Mouse (Mus musculus) neural tube, embryonic 13.5 days (tissue): ENCODE measurements around the gene Chmp2a. TPM values are rescaled to one million over a fixed set of nuclear protein-coding genes. Genes with fewer than 3 reads are reported as not detected.

Experiments
- ATAC-seq: fragments of 200-750 bp; cut with Nextera tagmentation; 2 replicates; pipeline ENCODE4 v1.8.0; 2017; ENCODE audit warnings: low read depth, mild to moderate bottlenecking, moderate TSS enrichment, moderate library complexity
- H3K27ac ChIP-seq: fragments of 300-500 bp; sonication (generic); replicated peaks from 2 replicates; pipeline ENCODE4 v1.5.1; 2015; ENCODE audit warnings: moderate library complexity, mild to moderate bottlenecking, inconsistent platforms
- H3K27me3 ChIP-seq: fragments of 300-500 bp; sonication (generic); 2 replicates; pipeline ENCODE4 v1.6.1; 2015; ENCODE audit warnings: mild to moderate bottlenecking, inconsistent platforms
- H3K36me3 ChIP-seq: fragments of 300-500 bp; sonication (generic); 2 replicates; pipeline ENCODE4 v1.6.1; 2015; ENCODE audit warnings: mild to moderate bottlenecking, inconsistent platforms
- H3K4me1 ChIP-seq: fragments of 300-500 bp; sonication (generic); replicated peaks from 2 replicates; pipeline ENCODE4 v1.6.1; 2015; ENCODE audit warnings: inconsistent platforms
- H3K4me2 ChIP-seq: fragments of 300-500 bp; sonication (generic); 2 replicates; pipeline ENCODE4 v1.6.1; 2015; ENCODE audit warnings: inconsistent platforms, mild to moderate bottlenecking, moderate library complexity
- H3K4me3 ChIP-seq: fragments of 300-500 bp; sonication (generic); 2 replicates; pipeline ENCODE4 v1.5.1; 2015; ENCODE audit warnings: mild to moderate bottlenecking, inconsistent platforms
- H3K9ac ChIP-seq: fragments of 300-500 bp; sonication (generic); 2 replicates; pipeline ENCODE4 v1.6.1; 2015; ENCODE audit warnings: moderate library complexity, mild to moderate bottlenecking, inconsistent platforms
- H3K9me3 ChIP-seq: fragments of 300-500 bp; sonication (generic); 2 replicates; pipeline ENCODE4 v1.6.1; 2016; ENCODE audit warnings: inconsistent platforms
- WGBS: fragments of 180-500 bp; shearing (Covaris S2); methylation state at CpG from one replicate; pipeline ENCODE4 v1.1.7; 2015; 5-methylcytosine and 5-hydroxymethylcytosine counted together
- polyA plus RNA-seq: library from polyadenylated mRNA; unstranded; fragments of >200 nt; fragmentation: Nextera tagmentation; extraction: Ambion mirVana; gene quantifications from 2 replicates; pipeline ENCODE4 v1.2.1, GENCODE M21; 2015

Chmp2a gene
- polyA plus RNA-seq, 1 experiment from 2014 or later = 189 TPM

GRCm38 (mm10) chr7:13010005-13010908 is 24.4 kb downstream of the Chmp2a start, which contains the start of gene Zbtb45:
Gene Zbtb45 (minus strand): TSS chr7:13010034.
- Histone ChIP-seq H3K27me3 (peaks cover 9% of the 10 kb centered on the region), H3K9ac (peak within 1 kb of the TSS; percentile 81), H3K9me3 (no peaks in the 10 kb centered on the region), H3K4me2 (peak within 1 kb of the TSS; percentile 86), H3K4me1 (peaks cover 39% of the 10 kb centered on the region), H3K4me3 (peak within 1 kb of the TSS; percentile 74), H3K36me3 (peaks cover 24% of the 10 kb centered on the region), H3K27ac (peak within 1 kb of the TSS; percentile 96)
- no peak for ATAC-seq
- WGBS = 4% methylated on average over 26 of the region's 26 CpGs

GRCm38 (mm10) chr7:13009143-13010004 is 25.2 kb downstream of the Chmp2a start:
- Histone ChIP-seq H3K9ac (peak overlapping the region; percentile 81), H3K36me3 (peaks cover 31% of the 10 kb centered on the region), H3K4me2 (peak overlapping the region; percentile 86), H3K4me1 (peaks cover 39% of the 10 kb centered on the region), H3K4me3 (peak overlapping the region; percentile 74), H3K27ac (peak overlapping the region; percentile 96), H3K27me3 (peaks cover 9% of the 10 kb centered on the region), H3K9me3 (no peaks in the 10 kb centered on the region)
- WGBS = under 1% methylated on average over 42 of the region's 42 CpGs
- ATAC-seq = peak; percentile 88

- H3K27me3 ChIP-seq = peaks cover 9% of the 10 kb centered on the region
- peak overlapping the region; percentile 86 for H3K4me2 ChIP-seq
- H3K27ac ChIP-seq = 0 out of 2 replicates have a peak overlapping the region, but pooled peaks have one; percentile 33
- H3K4me3 ChIP-seq = peak overlapping the region; percentile 26
- H3K9me3 ChIP-seq = no peaks in the 10 kb centered on the region
- peaks cover 42% of the 10 kb centered on the region for H3K36me3 ChIP-seq
- 30% methylated on average over 57 of the region's 57 CpGs for WGBS
- no peak for ATAC-seq
- H3K4me1 ChIP-seq = peaks cover 39% of the 10 kb centered on the region
- peak overlapping the region; percentile 81 for H3K9ac ChIP-seq
These were observed 27.1 kb downstream of the Chmp2a start for GRCm38 (mm10) chr7:13007341-13008092.

DNA sequence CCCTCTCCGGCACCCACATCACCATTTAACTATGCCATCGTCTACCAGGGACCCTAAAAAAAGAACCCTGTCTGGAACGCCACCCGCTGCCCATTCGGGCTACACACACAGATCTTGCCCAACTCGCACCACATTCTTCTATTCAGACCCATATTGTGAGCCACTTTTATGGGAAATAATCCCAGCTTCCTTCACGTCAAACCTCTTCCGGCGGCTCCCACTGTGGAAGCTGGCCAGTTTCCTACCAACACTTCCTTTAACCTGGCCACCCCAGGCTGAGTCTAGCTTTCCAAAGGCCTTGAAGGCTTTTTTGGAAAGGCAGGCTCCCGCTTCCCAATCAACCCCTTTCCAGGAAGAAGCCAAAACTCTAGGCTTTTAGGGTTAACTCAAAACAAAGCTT is 28.1 kb downstream of the Chmp2a start:
- H3K9ac ChIP-seq = no peak overlapping the region
- peaks cover 9% of the 10 kb centered on the region for H3K27me3 ChIP-seq
- no peak overlapping the region for H3K27ac ChIP-seq
- no peaks in the 10 kb centered on the region for H3K9me3 ChIP-seq
- no peak for ATAC-seq
- peaks cover 42% of the 10 kb centered on the region for H3K36me3 ChIP-seq
- no peak overlapping the region for H3K4me2 ChIP-seq
- H3K4me1 ChIP-seq = peaks cover 39% of the 10 kb centered on the region
- 80% methylated on average over 10 of the region's 10 CpGs for WGBS
- no peak overlapping the region for H3K4me3 ChIP-seq

DNA sequence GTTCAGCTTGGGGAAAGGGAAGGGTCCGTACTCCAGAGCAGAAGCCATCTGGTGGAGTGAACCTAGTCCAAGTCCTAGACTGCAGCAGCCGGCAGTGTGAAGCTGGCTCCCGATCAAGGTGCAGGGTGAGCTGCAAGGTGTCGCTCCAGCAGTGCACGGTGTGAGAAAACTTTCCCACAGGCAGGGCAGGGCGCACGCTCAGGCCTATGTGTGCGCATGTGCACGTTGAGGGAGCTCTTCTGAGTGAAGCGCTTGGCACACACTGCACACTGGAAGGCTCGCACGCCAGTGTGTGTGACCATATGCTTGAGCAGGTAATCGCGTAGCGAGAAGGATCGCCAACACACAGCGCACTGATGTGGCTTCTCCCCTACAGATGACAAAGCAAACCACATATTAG is 28.6 kb downstream of the Chmp2a start:
- Histone ChIP-seq H3K27ac (no peak overlapping the region), H3K27me3 (peaks cover 9% of the 10 kb centered on the region), H3K9ac (no peak overlapping the region; the same call in 1 of the 2 replicates), H3K4me1 (peaks cover 39% of the 10 kb centered on the region), H3K9me3 (no peaks in the 10 kb centered on the region), H3K36me3 (peaks cover 42% of the 10 kb centered on the region), H3K4me2 (no peak overlapping the region), H3K4me3 (no peak overlapping the region)
- ATAC-seq = no peak
- 91% methylated on average over 17 of the region's 17 CpGs for WGBS

GRCm38 (mm10) chr7:13003380-13003779 is 31.2 kb downstream of the Chmp2a start:
- whole genome bisulfite sequencing = 75% methylated on average over 5 of the region's 5 CpGs
- H3K4me1 ChIP-seq = peaks cover 24% of the 10 kb centered on the region
- ATAC-seq = no peak
- H3K9ac ChIP-seq = no peak overlapping the region
- H3K4me2 ChIP-seq = no peak overlapping the region
- H3K9me3 ChIP-seq = no peaks in the 10 kb centered on the region
- peaks cover 42% of the 10 kb centered on the region for H3K36me3 ChIP-seq
- H3K4me3 ChIP-seq = no peak overlapping the region
- peaks cover 9% of the 10 kb centered on the region for H3K27me3 ChIP-seq
- no peak overlapping the region for H3K27ac ChIP-seq

DNA sequence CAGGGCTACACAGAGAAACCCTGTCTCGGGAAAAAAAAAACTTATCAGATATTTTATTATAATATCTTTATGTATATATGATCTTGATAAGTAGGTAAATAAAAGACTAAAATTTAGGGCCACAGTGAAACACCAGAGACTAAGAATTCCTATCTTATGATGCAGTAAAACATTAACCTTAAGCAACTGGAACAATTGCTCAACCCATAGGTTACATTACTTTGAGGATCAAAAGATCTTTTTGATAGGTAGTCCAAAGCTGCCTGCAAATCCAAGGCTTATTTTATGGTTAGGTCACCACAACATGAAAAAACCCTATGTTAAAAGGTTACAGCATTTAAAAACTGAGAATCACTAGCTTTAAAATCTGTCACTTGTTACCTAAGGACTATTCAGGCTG is 33.0 kb downstream of the Chmp2a start:
- ATAC-seq = no peak
- peaks cover 7% of the 10 kb centered on the region; the same call in 1 of the 2 replicates for H3K4me1 ChIP-seq
- WGBS = 59% methylated on average over 1 of the region's 1 CpGs
- H3K9me3 ChIP-seq = no peaks in the 10 kb centered on the region
- peaks cover 31% of the 10 kb centered on the region for H3K36me3 ChIP-seq
- no peaks in the 10 kb centered on the region for H3K27me3 ChIP-seq
- H3K4me2 ChIP-seq = no peak overlapping the region
- no peak overlapping the region for H3K9ac ChIP-seq
- H3K27ac ChIP-seq = no peak overlapping the region
- H3K4me3 ChIP-seq = no peak overlapping the region

- no peak within 1 kb of the TSS for H3K4me3 ChIP-seq
- H3K27me3 ChIP-seq = no peaks in the 10 kb centered on the region
- no peak within 1 kb of the TSS for H3K27ac ChIP-seq
- no peaks in the 10 kb centered on the region for H3K9me3 ChIP-seq
- no peak within 1 kb of the TSS for H3K9ac ChIP-seq
- WGBS = 76% methylated on average over 3 of the region's 3 CpGs
- no peak for ATAC-seq
- H3K36me3 ChIP-seq = peaks cover 6% of the 10 kb centered on the region; the same call in 1 of the 2 replicates
- no peak within 1 kb of the TSS for H3K4me2 ChIP-seq
- no peaks in the 10 kb centered on the region for H3K4me1 ChIP-seq
These were observed 35.8 kb downstream of the Chmp2a start, which contains the start of gene Trim28 for GRCm38 (mm10) chr7:12998851-12999250. Gene Trim28 (plus strand): TSS chr7:12999114.

DNA sequence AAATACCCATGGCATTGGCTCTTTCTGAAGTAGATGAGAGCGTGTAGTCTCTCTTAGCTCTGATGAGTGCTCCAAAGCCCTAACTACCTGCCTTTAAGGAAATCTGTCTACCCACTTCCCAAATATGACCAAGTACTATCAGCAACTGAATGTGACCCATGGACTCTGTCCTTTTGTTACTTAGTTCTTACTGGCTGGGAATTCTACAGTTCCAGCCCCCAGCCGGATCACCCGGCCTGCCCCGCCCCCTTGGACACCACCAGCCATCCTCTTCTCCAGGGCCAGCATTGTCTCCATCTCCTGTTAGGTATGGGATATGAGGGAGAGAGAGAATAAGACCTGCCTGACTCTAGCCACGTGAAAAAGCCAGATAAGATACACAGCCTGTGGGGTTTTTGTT is 36.6 kb downstream of the Chmp2a start, which contains the start of gene Slc27a5:
Slc27a5 (minus strand) TSS at position 140 of the 400 bp plus-strand sequence.
- H3K9ac ChIP-seq = no peak within 1 kb of the TSS
- WGBS = 84% methylated on average over 5 of the region's 5 CpGs
- H3K4me3 ChIP-seq = no peak within 1 kb of the TSS
- no peak within 1 kb of the TSS for H3K27ac ChIP-seq
- no peaks in the 10 kb centered on the region for H3K36me3 ChIP-seq
- H3K4me2 ChIP-seq = no peak within 1 kb of the TSS
- H3K4me1 ChIP-seq = no peaks in the 10 kb centered on the region
- no peaks in the 10 kb centered on the region for H3K9me3 ChIP-seq
- ATAC-seq = no peak
- no peaks in the 10 kb centered on the region for H3K27me3 ChIP-seq

DNA sequence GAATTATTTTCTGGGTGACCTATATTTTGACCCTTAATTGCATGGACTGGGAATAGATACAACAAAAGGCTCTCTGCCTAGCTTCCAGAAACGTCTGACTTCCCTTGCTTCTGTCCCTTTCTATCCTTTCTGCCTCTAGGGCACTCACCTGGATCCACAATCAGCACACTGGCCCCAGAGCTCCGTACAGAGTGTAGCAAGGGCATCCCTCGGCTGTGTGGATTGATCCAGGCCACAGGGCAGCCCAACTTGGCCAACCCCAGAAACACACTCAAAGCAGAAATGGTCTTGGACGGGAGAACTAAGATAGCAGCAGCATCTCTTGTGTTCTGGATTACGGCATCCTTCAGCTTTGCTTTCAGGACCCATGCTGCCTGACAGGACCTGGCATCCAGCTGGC is 37.4 kb downstream of the Chmp2a start:
- H3K27ac ChIP-seq = no peak overlapping the region
- no peak overlapping the region for H3K9ac ChIP-seq
- 68% methylated on average over 5 of the region's 5 CpGs for WGBS
- H3K4me3 ChIP-seq = no peak overlapping the region
- no peaks in the 10 kb centered on the region for H3K9me3 ChIP-seq
- no peaks in the 10 kb centered on the region for H3K36me3 ChIP-seq
- no peaks in the 10 kb centered on the region; the same call in 1 of the 2 replicates for H3K27me3 ChIP-seq
- no peak overlapping the region for H3K4me2 ChIP-seq
- no peaks in the 10 kb centered on the region for H3K4me1 ChIP-seq
- no peak for ATAC-seq

DNA sequence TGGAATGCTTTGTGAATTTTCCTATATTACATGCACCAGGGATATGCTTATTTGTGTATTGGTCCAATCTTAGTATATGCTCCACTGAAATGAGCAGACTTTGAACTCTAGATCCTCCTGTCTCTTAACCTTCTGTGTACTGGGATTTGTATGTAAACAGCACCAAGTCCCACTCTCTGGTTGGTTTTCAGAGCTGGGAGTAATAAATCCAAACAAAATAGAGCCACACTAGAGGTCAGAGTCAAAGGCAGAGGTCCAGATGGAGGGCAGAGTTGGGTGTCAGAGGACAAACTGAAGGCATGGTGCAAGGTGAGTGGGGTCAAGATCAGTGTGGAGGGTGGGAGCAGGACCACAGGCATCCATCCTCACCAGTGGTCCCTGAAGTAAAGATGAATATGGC is 38.7 kb downstream of the Chmp2a start:
- Histone ChIP-seq H3K4me2 (no peak overlapping the region), H3K4me3 (no peak overlapping the region), H3K4me1 (no peaks in the 10 kb centered on the region), H3K9me3 (no peaks in the 10 kb centered on the region), H3K27me3 (no peaks in the 10 kb centered on the region; the same call in 1 of the 2 replicates), H3K36me3 (no peaks in the 10 kb centered on the region), H3K9ac (no peak overlapping the region), H3K27ac (no peak overlapping the region)
- no peak for ATAC-seq
